Mouse (Mus musculus) kidney, adult 11 months (tissue): ENCODE data around the gene Dennd6a.
A peak's percentile ranks its signal among the peaks of the same experiment; 100 is the strongest.
"Not testable (repeated sequence)": the region's sequence is repeated elsewhere in the genome, so short reads cannot be mapped to it uniquely, and the experiment has no call there.

Experiments
- DNase-seq: peaks from one replicate; pipeline ENCODE4 v3.0.0; 2022

Dennd6a gene

GRCm38 (mm10) chr14:26573556-26573955 lies at the start of gene Dennd6a:
Gene Dennd6a (plus strand): TSS chr14:26573856.
- DNase-seq, result not testable (repeated sequence)

GRCm38 (mm10) chr14:26525955-26526354 lies 47.7 kb upstream of the Dennd6a start:
- no peak for DNase-seq

- DNase-seq, result no peak
Measured at GRCm38 (mm10) chr14:26528296-26528695, 45.4 kb upstream of the Dennd6a start.

GRCm38 (mm10) chr14:26530350-26530749 lies 43.3 kb upstream of the Dennd6a start:
- peak; percentile 85 for DNase-seq

- DNase-seq, result no peak
Measured at GRCm38 (mm10) chr14:26531410-26532313, 42.0 kb upstream of the Dennd6a start.

GRCm38 (mm10) chr14:26532752-26533151 lies 40.9 kb upstream of the Dennd6a start:
- no peak for DNase-seq

- no peak for DNase-seq
Measured at GRCm38 (mm10) chr14:26533267-26533666, 40.4 kb upstream of the Dennd6a start.

- no peak for DNase-seq
Measured at GRCm38 (mm10) chr14:26533821-26534756, 39.6 kb upstream of the Dennd6a start.

GRCm38 (mm10) chr14:26534757-26535479 lies 38.7 kb upstream of the Dennd6a start, which contains the start of gene Slmap:
Gene Slmap (minus strand): TSS chr14:26534931.
- DNase-seq, result peak; percentile 98

GRCm38 (mm10) chr14:26539241-26539640 lies 34.4 kb upstream of the Dennd6a start:
- no peak for DNase-seq

- no peak for DNase-seq
Measured at GRCm38 (mm10) chr14:26540577-26540976, 33.1 kb upstream of the Dennd6a start.

- no peak for DNase-seq
Measured at GRCm38 (mm10) chr14:26542136-26542535, 31.5 kb upstream of the Dennd6a start.

- DNase-seq, result no peak
Measured at GRCm38 (mm10) chr14:26547516-26548488, 25.9 kb upstream of the Dennd6a start.

- DNase-seq, result no peak
Measured at GRCm38 (mm10) chr14:26550712-26551111, 22.9 kb upstream of the Dennd6a start.

- no peak for DNase-seq
Measured at GRCm38 (mm10) chr14:26552441-26552840, 21.2 kb upstream of the Dennd6a start.

- DNase-seq, result no peak
Measured at GRCm38 (mm10) chr14:26552853-26553252, 20.8 kb upstream of the Dennd6a start.

- DNase-seq, result peak; percentile 43
Measured at GRCm38 (mm10) chr14:26557581-26557980, 16.1 kb upstream of the Dennd6a start.

GRCm38 (mm10) chr14:26558536-26558935 lies 15.1 kb upstream of the Dennd6a start:
- DNase-seq, result no peak

GRCm38 (mm10) chr14:26562247-26562646 lies 11.4 kb upstream of the Dennd6a start:
- DNase-seq, result no peak

GRCm38 (mm10) chr14:26569880-26570279 lies 3.8 kb upstream of the Dennd6a start:
- DNase-seq, result no peak

- DNase-seq, result peak; percentile 31
Measured at GRCm38 (mm10) chr14:26571951-26572675, 1.5 kb upstream of the Dennd6a start.
